Mouse (Mus musculus): ENCODE measurements around the gene Rcbtb2.

DNA sequence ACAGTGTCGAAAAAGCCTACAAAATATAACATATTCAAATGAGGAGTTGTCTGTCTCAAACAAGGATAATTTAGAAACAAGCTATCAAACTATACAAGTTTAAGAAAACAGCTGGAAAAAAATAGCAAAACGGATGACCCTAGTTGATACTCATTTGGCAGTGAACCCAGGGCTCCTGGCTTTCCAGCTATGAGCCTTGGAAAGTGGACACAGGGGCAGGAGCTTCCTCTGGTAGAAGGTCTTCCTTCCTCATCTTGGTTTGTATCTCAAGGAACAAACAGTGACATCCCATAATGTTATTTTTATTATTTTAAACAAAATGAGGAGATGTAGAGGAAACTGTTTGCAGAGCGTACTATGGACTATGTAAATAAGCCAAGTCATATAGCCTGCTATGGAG, 25.3 kb downstream of the Rcbtb2 start:
- TF ChIP-seq CTCF (conservative IDR thresholded peaks at IDR 0.05; ENCODE audit: insufficient read depth, insufficient read length, low read depth, low read length) (no peak), POLR2A (IDR thresholded peaks at IDR 0.05; ENCODE audit: low read depth, low read length) (no peak)
